Mouse (Mus musculus) lung, postnatal 4 days (tissue): ENCODE measurements at regions not wholly inside any gene's neighbourhood (a gene's known extent, or its start where the extent isn't known, plus 50 kb on each side); places are given as distances from the start of the nearest gene placed in this dataset.

Experiments
- DNase-seq, 2 experiments: peaks; one replicate each; pipeline ENCODE4 v3.0.0; 2021

GRCm38 (mm10) chr9:112014796-112015195 is 220.9 kb downstream of the Arpp21 start:
- no peak for DNase-seq

- DNase-seq = no peak
Measured at GRCm38 (mm10) chr9:111994401-111994800, 241.3 kb downstream of the Arpp21 start.

- DNase-seq = no peak
Measured at GRCm38 (mm10) chr9:111993844-111994243, 241.9 kb downstream of the Arpp21 start.

GRCm38 (mm10) chr9:111990060-111990459 is 245.7 kb downstream of the Arpp21 start:
- no peak for DNase-seq

GRCm38 (mm10) chr9:111963405-111964037 is 272.2 kb downstream of the Arpp21 start:
- no peak for DNase-seq

- no peak for DNase-seq
Measured at GRCm38 (mm10) chr9:111957799-111958198, 267.7 kb upstream of the Stac start.

- no peak for DNase-seq
Measured at GRCm38 (mm10) chr9:111939271-111940067, 249.3 kb upstream of the Stac start.

- DNase-seq = no peak
Measured at GRCm38 (mm10) chr9:111932455-111932854, 242.3 kb upstream of the Stac start.

- peak; percentile 55 to 64 for DNase-seq
Measured at GRCm38 (mm10) chr9:111918275-111918940, 228.3 kb upstream of the Stac start.

GRCm38 (mm10) chr9:111916684-111917535 is 226.8 kb upstream of the Stac start:
- peak in 1 of 2 experiments; percentile 32 for DNase-seq

- DNase-seq = no peak
Measured at GRCm38 (mm10) chr9:111908806-111909205, 218.7 kb upstream of the Stac start.

GRCm38 (mm10) chr9:111900196-111900595 is 210.0 kb upstream of the Stac start:
- DNase-seq = no peak

- no peak for DNase-seq
Measured at GRCm38 (mm10) chr9:111897626-111898025, 207.5 kb upstream of the Stac start.

- no peak for DNase-seq
Measured at GRCm38 (mm10) chr9:111879710-111880109, 189.6 kb upstream of the Stac start.

- DNase-seq = no peak
Measured at GRCm38 (mm10) chr9:111876846-111877245, 186.7 kb upstream of the Stac start.

- no peak for DNase-seq
Measured at GRCm38 (mm10) chr9:111870466-111870865, 180.3 kb upstream of the Stac start.

GRCm38 (mm10) chr9:111869801-111870382 is 179.7 kb upstream of the Stac start:
- DNase-seq = no peak

GRCm38 (mm10) chr9:111858051-111858450 is 167.9 kb upstream of the Stac start:
- no peak for DNase-seq

- no peak for DNase-seq
Measured at GRCm38 (mm10) chr9:111854976-111855375, 164.8 kb upstream of the Stac start.

- no peak for DNase-seq
Measured at GRCm38 (mm10) chr9:111846366-111846765, 156.2 kb upstream of the Stac start.

- DNase-seq = no peak
Measured at GRCm38 (mm10) chr9:111841151-111841550, 151.0 kb upstream of the Stac start.

GRCm38 (mm10) chr9:111838069-111838820 is 148.1 kb upstream of the Stac start:
- no peak for DNase-seq
